Mouse (Mus musculus) thymus, adult 2 months (tissue): ENCODE data around the gene Chpf2.

Experiments used
- CTCF ChIP-seq: fragments of 200-500 bp; IDR thresholded peaks from 2 replicates; pipeline ENCODE4 v1.5.1; 2012; ENCODE audit warnings: mild to moderate bottlenecking, control low read depth, low read length, moderate library complexity, borderline replicate concordance; ENCODE audit not compliant: control insufficient read depth, poor library complexity, insufficient read depth; ENCODE audit errors: extremely low read depth
- POLR2A ChIP-seq: fragments of 200-500 bp; IDR thresholded peaks from 2 replicates; pipeline ENCODE4 v1.6.1; 2012; ENCODE audit warnings: mild to moderate bottlenecking, low read length, control low read depth, moderate library complexity; ENCODE audit not compliant: control insufficient read depth, poor library complexity, insufficient read depth; ENCODE audit errors: extremely low read depth

- TF ChIP-seq CTCF (no peak), POLR2A (no peak)
These were observed 9.7 kb upstream of the Chpf2 start for GRCm38 (mm10) chr5:24576801-24577182.
